Comparison of ENCODE assay signal across 29 mouse cellular contexts in the genomic region with DNA sequence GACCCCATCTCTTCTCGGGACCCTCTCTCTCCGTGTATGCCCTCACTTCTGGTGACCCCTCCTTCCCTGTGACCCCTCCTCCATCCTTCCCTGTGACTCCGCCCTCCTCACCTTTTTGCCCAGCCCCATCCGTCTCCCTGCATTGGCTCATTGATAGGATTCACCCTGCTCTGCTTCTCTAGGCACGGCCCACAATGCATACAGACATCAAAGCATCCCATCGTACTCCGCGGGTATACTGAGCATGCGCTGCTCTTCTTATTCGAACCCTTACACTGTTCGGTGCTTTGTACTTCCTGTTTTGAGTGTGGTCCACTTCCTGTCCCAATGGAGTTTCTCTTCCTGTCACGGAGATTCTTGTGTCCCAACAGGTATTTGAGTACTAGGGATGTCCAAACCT.
DNase-seq lines count a peak whose midpoint lies in the region; ATAC-seq and TF ChIP-seq lines count a peak whose summit lies in the region.
"Had no signal": no experiment of that assay in that cellular context is flagged by ENCODE, and none has a peak within 500 bp of the region (broad histone marks: within the 10 kb centered on the region; RNA-seq: fewer than 3 reads in every experiment).

No protein-coding gene starts in this region.

- H3K9ac ChIP-seq in lung, embryonic 15.5 days, result no peak overlapping the region
- no peak overlapping the region for H3K9ac ChIP-seq in lung, postnatal 0 days (replicated peaks; ENCODE audit: low read depth)
- no peak overlapping the region for H3K9ac ChIP-seq in kidney, embryonic 14.5 days (ENCODE audit: low read depth, low read length)
- H3K9ac ChIP-seq: embryonic facial prominence, embryonic 13.5 days; embryonic facial prominence, embryonic 15.5 days; forebrain, embryonic 12.5 days had no signal

- H3K36me3 ChIP-seq in lung, embryonic 15.5 days, result no peaks in the 10 kb centered on the region
- H3K36me3 ChIP-seq in lung, postnatal 0 days (ENCODE audit: insufficient read depth, low read length), result no peaks in the 10 kb centered on the region
- no peaks in the 10 kb centered on the region for H3K36me3 ChIP-seq in megakaryocyte, embryonic 14.5 days (replicated peaks; ENCODE audit: low read length)
- no peaks in the 10 kb centered on the region for H3K36me3 ChIP-seq in kidney, embryonic 14.5 days (ENCODE audit: control insufficient read depth, insufficient read depth, low read length)
- H3K36me3 ChIP-seq: embryonic facial prominence, embryonic 13.5 days; embryonic facial prominence, embryonic 15.5 days; forebrain, embryonic 10.5 days; forebrain, embryonic 12.5 days; G1E had no signal

- no peak overlapping the region for H3K4me3 ChIP-seq in lung, embryonic 15.5 days
- no peak overlapping the region for H3K4me3 ChIP-seq in lung, postnatal 0 days (ENCODE audit: low read depth, low read length)
- peak overlapping the region; percentile 26 for H3K4me3 ChIP-seq in megakaryocyte, embryonic 14.5 days (replicated peaks)
- H3K4me3 ChIP-seq in kidney, embryonic 14.5 days (ENCODE audit: low read length), result no peak overlapping the region
- H3K4me3 ChIP-seq: embryonic facial prominence, embryonic 13.5 days; embryonic facial prominence, embryonic 15.5 days; erythroblast, embryonic 14.5 days; forebrain, embryonic 10.5 days; forebrain, embryonic 12.5 days had no signal

- no peak overlapping the region for H3K27ac ChIP-seq in lung, embryonic 15.5 days
- H3K27ac ChIP-seq in lung, postnatal 0 days (ENCODE audit: low read length), result no peak overlapping the region
- no peak overlapping the region for H3K27ac ChIP-seq in kidney, embryonic 14.5 days (ENCODE audit: low read depth, low read length)
- H3K27ac ChIP-seq: embryonic facial prominence, embryonic 13.5 days; embryonic facial prominence, embryonic 15.5 days; forebrain, embryonic 10.5 days; forebrain, embryonic 12.5 days had no signal

- TF ChIP-seq EP300 in lung, postnatal 0 days (IDR thresholded peaks at IDR 0.05), result no peak

- 0 out of 2 replicates have a peak, but pooled peaks have one; percentile 42 for ATAC-seq in lung, embryonic 15.5 days (ENCODE audit: borderline replicate concordance, extremely low read depth, low FRiP score, low TSS enrichment)
- ATAC-seq in lung, postnatal 0 days, result no peak
- no peak for ATAC-seq in megakaryocyte, adult 5-6 weeks (ENCODE audit: poor library complexity, severe bottlenecking)
- ATAC-seq in kidney, embryonic 14.5 days (ENCODE audit: low FRiP score, low TSS enrichment), result no peak
- ATAC-seq: activated CD4-positive, CD25-positive, alpha-beta regulatory T cell, adult 4 months; CD4-positive, CD25-positive, alpha-beta regulatory T cell, adult 4 months; forebrain, embryonic 14.5 days; forebrain, embryonic 16.5 days had no signal

- H3K27me3 ChIP-seq in lung, embryonic 15.5 days, result no peaks in the 10 kb centered on the region
- H3K27me3 ChIP-seq in lung, postnatal 0 days (replicated peaks; ENCODE audit: insufficient read depth, low read length), result no peaks in the 10 kb centered on the region
- no peaks in the 10 kb centered on the region for H3K27me3 ChIP-seq in megakaryocyte, embryonic 14.5 days (replicated peaks)
- no peaks in the 10 kb centered on the region for H3K27me3 ChIP-seq in kidney, embryonic 14.5 days (ENCODE audit: control insufficient read depth, insufficient read depth, low read length)
- H3K27me3 ChIP-seq: CH12.LX; embryonic facial prominence, embryonic 13.5 days; embryonic facial prominence, embryonic 15.5 days; forebrain, embryonic 12.5 days had no signal

- no peaks in the 10 kb centered on the region for H3K4me1 ChIP-seq in lung, embryonic 15.5 days
- H3K4me1 ChIP-seq in lung, postnatal 0 days (ENCODE audit: insufficient read depth, low read depth, low read length), result no peaks in the 10 kb centered on the region
- no peaks in the 10 kb centered on the region for H3K4me1 ChIP-seq in megakaryocyte, embryonic 14.5 days
- no peaks in the 10 kb centered on the region for H3K4me1 ChIP-seq in kidney, embryonic 14.5 days (ENCODE audit: control insufficient read depth, insufficient read depth, low read length)
- H3K4me1 ChIP-seq: embryonic facial prominence, embryonic 15.5 days had no signal

- no peaks in the 10 kb centered on the region for H3K9me3 ChIP-seq in lung, embryonic 15.5 days
- no peaks in the 10 kb centered on the region for H3K9me3 ChIP-seq in lung, postnatal 0 days (ENCODE audit: low read length)
- peaks cover 75% of the 10 kb centered on the region for H3K9me3 ChIP-seq in megakaryocyte, embryonic 14.5 days
- H3K9me3 ChIP-seq in kidney, embryonic 14.5 days (ENCODE audit: control insufficient read depth, low read length), result no peaks in the 10 kb centered on the region
- H3K9me3 ChIP-seq: embryonic facial prominence, embryonic 13.5 days; embryonic facial prominence, embryonic 15.5 days had no signal

- WGBS in lung, embryonic 15.5 days, result 80% methylated on average over 12 of the region's 12 CpGs
- WGBS in lung, postnatal 0 days, result 79% methylated on average over 12 of the region's 12 CpGs
- WGBS in kidney, embryonic 14.5 days, result 87% methylated on average over 12 of the region's 12 CpGs

- no peak for TF ChIP-seq CTCF in lung, postnatal 0 days (IDR thresholded peaks at IDR 0.05)

- no peak for DNase-seq in lung, postnatal 0 days (ENCODE audit: low spot score)
- peak; percentile 5 for DNase-seq in ES-CJ7 (ENCODE audit: low read depth, low spot score)
- DNase-seq in R1 (ENCODE audit: low read depth, low spot score), result peak; percentile 57
- DNase-seq in cerebellum, postnatal 14 days, result no peak
- DNase-seq: adrenal gland, adult 8-10 months; adrenal gland, postnatal 14 days; adrenal gland, postnatal 36 days; B cell, adult 2 months; cerebellum, adult 11-12 months; cerebellum, adult 2 months; cerebellum, adult 9-10 months; cerebellum, postnatal 10 days; cerebellum, postnatal 36 days; embryo, embryonic 11 days had no signal

- no peak overlapping the region for H3K4me2 ChIP-seq in lung, embryonic 15.5 days
- H3K4me2 ChIP-seq in lung, postnatal 0 days (replicated peaks; ENCODE audit: low read depth, low read length), result no peak overlapping the region
- H3K4me2 ChIP-seq in kidney, embryonic 14.5 days (replicated peaks; ENCODE audit: low read depth, low read length), result no peak overlapping the region
- H3K4me2 ChIP-seq: embryonic facial prominence, embryonic 13.5 days; embryonic facial prominence, embryonic 15.5 days; forebrain, embryonic 12.5 days had no signal

Comparison
In these comparisons a context has a peak if more than half of its experiments do, and no peak if none do; other contexts are left out.
1. DNase-seq: peak in ES-CJ7 (single experiment) and R1 (single experiment); none in lung, postnatal 0 days (single experiment) and cerebellum, postnatal 14 days (0 of 2).